Mouse (Mus musculus) neural tube, embryonic 14.5 days (tissue): ENCODE measurements around the gene Pwp2. TPM values are rescaled to one million over a fixed set of nuclear protein-coding genes. Genes with fewer than 3 reads are reported as not detected.

ENCODE experiments used
- ATAC-seq: fragments of 200-750 bp; cut with Nextera tagmentation; 2 replicates; pipeline ENCODE4 v1.8.0; 2017; ENCODE audit warnings: low read depth, mild to moderate bottlenecking, moderate TSS enrichment, moderate library complexity
- H3K27ac ChIP-seq: fragments of 300-500 bp; sonication (generic); 2 replicates; pipeline ENCODE4 v1.5.1; 2014; ENCODE audit warnings: low read depth, mild to moderate bottlenecking, control low read depth, low read length, moderate library complexity, mixed read lengths
- H3K27me3 ChIP-seq: fragments of 300-500 bp; sonication (generic); 2 replicates; pipeline ENCODE4 v1.6.1; 2014; ENCODE audit warnings: low read length; ENCODE audit not compliant: control insufficient read depth, insufficient read depth
- H3K36me3 ChIP-seq: fragments of 300-500 bp; sonication (generic); 2 replicates; pipeline ENCODE4 v1.6.1; 2014; ENCODE audit warnings: low read length, mixed read lengths; ENCODE audit not compliant: control insufficient read depth, insufficient read depth
- H3K4me1 ChIP-seq: fragments of 300-500 bp; sonication (generic); 2 replicates; pipeline ENCODE4 v1.6.1; 2014; ENCODE audit warnings: low read length; ENCODE audit not compliant: control insufficient read depth, insufficient read depth
- H3K4me2 ChIP-seq: fragments of 300-500 bp; sonication (generic); 2 replicates; pipeline ENCODE4 v1.6.1; 2014; ENCODE audit warnings: mild to moderate bottlenecking, low read depth, low read length, control low read depth
- H3K4me3 ChIP-seq: fragments of 300-500 bp; sonication (generic); 2 replicates; pipeline ENCODE4 v1.5.1; 2014; ENCODE audit warnings: low read depth, low read length, control low read depth, mixed read lengths
- H3K9ac ChIP-seq: fragments of 300-500 bp; sonication (generic); replicated peaks from 2 replicates; pipeline ENCODE4 v1.6.1; 2014; ENCODE audit warnings: low read depth, mild to moderate bottlenecking, control low read depth, low read length, mixed read lengths
- H3K9me3 ChIP-seq: fragments of 300-500 bp; sonication (generic); 2 replicates; pipeline ENCODE4 v1.6.1; 2016; ENCODE audit warnings: low read length; ENCODE audit not compliant: control insufficient read depth
- WGBS: fragments of 180-500 bp; shearing (Covaris S2); extraction: QIAGEN DNeasy Blood & Tissue Kit; methylation state at CpG from one replicate; pipeline ENCODE4 v1.1.7; 2014; 5-methylcytosine and 5-hydroxymethylcytosine counted together
- polyA plus RNA-seq: library from polyadenylated mRNA; unstranded; fragments of >200 nt; fragmentation: Nextera tagmentation; extraction: Ambion mirVana; gene quantifications from 2 replicates; pipeline ENCODE4 v1.2.1, GENCODE M21; 2014

The Pwp2 gene
- polyA plus RNA-seq, 1 experiment from 2014 or later = 12.7 TPM

- no peak overlapping the region for H3K9ac ChIP-seq
- H3K36me3 ChIP-seq = no peaks in the 10 kb centered on the region
- no peak overlapping the region for H3K4me3 ChIP-seq
- no peak overlapping the region for H3K4me2 ChIP-seq
- H3K4me1 ChIP-seq = no peaks in the 10 kb centered on the region; the same call in 1 of the 2 replicates
- 85% methylated on average over 1 of the region's 1 CpGs for WGBS
- ATAC-seq = no peak
- H3K27me3 ChIP-seq = no peaks in the 10 kb centered on the region; the same call in 1 of the 2 replicates
- H3K27ac ChIP-seq = no peak overlapping the region
- no peaks in the 10 kb centered on the region for H3K9me3 ChIP-seq
Observed at GRCm38 (mm10) chr10:78140251-78140600, 44.7 kb downstream of the Pwp2 start.

- no peaks in the 10 kb centered on the region for H3K9me3 ChIP-seq
- WGBS = 71% methylated on average over 11 of the region's 11 CpGs
- ATAC-seq = no peak
Observed at GRCm38 (mm10) chr10:78139572-78140250, 45.2 kb downstream of the Pwp2 start.

GRCm38 (mm10) chr10:78138812-78139523 is 46.0 kb downstream of the Pwp2 start:
- 66% methylated on average over 14 of the region's 14 CpGs for WGBS
- Histone ChIP-seq H3K9ac (no peak overlapping the region), H3K4me3 (no peak overlapping the region), H3K4me1 (peaks cover 3% of the 10 kb centered on the region), H3K27me3 (no peaks in the 10 kb centered on the region; the same call in 1 of the 2 replicates), H3K9me3 (no peaks in the 10 kb centered on the region), H3K4me2 (no peak overlapping the region), H3K27ac (no peak overlapping the region), H3K36me3 (no peaks in the 10 kb centered on the region)
- ATAC-seq = no peak

More at GRCm38 (mm10) chr10:78139572-78140250, 45.2 kb downstream of the Pwp2 start:
- Histone ChIP-seq H3K27me3 (no peaks in the 10 kb centered on the region; the same call in 1 of the 2 replicates), H3K36me3 (no peaks in the 10 kb centered on the region), H3K9ac (no peak overlapping the region), H3K4me1 (peaks cover 3% of the 10 kb centered on the region), H3K4me2 (no peak overlapping the region), H3K27ac (no peak overlapping the region), H3K4me3 (no peak overlapping the region)

- Histone ChIP-seq H3K9ac (no peak overlapping the region), H3K4me2 (no peak overlapping the region), H3K27me3 (no peaks in the 10 kb centered on the region; the same call in 1 of the 2 replicates), H3K36me3 (no peaks in the 10 kb centered on the region), H3K27ac (no peak overlapping the region), H3K4me1 (peaks cover 3% of the 10 kb centered on the region), H3K4me3 (no peak overlapping the region), H3K9me3 (no peaks in the 10 kb centered on the region)
- 90% methylated on average over 3 of the region's 3 CpGs for WGBS
- no peak for ATAC-seq
Observed at GRCm38 (mm10) chr10:78137191-78137590, 47.8 kb downstream of the Pwp2 start.

- no peak for ATAC-seq
- no peak overlapping the region for H3K4me3 ChIP-seq
- H3K4me2 ChIP-seq = no peak overlapping the region
- H3K9me3 ChIP-seq = no peaks in the 10 kb centered on the region
- no peak overlapping the region for H3K27ac ChIP-seq
- 83% methylated on average over 5 of the region's 5 CpGs for WGBS
- H3K27me3 ChIP-seq = no peaks in the 10 kb centered on the region; the same call in 1 of the 2 replicates
- H3K36me3 ChIP-seq = no peaks in the 10 kb centered on the region
- H3K9ac ChIP-seq = no peak overlapping the region
- peaks cover 3% of the 10 kb centered on the region for H3K4me1 ChIP-seq
Observed at GRCm38 (mm10) chr10:78135947-78136346, 49.0 kb downstream of the Pwp2 start.

- Histone ChIP-seq H3K4me1 (peaks cover 3% of the 10 kb centered on the region), H3K9ac (no peak overlapping the region), H3K9me3 (no peaks in the 10 kb centered on the region), H3K27me3 (no peaks in the 10 kb centered on the region; the same call in 1 of the 2 replicates), H3K4me2 (no peak overlapping the region; the same call in 1 of the 2 replicates), H3K27ac (no peak overlapping the region), H3K36me3 (no peaks in the 10 kb centered on the region), H3K4me3 (no peak overlapping the region)
- no peak for ATAC-seq
- 13% methylated on average over 14 of the region's 14 CpGs for WGBS
Observed at GRCm38 (mm10) chr10:78134975-78135798, 49.8 kb downstream of the Pwp2 start.

GRCm38 (mm10) chr10:78134400-78134799 is 50.5 kb downstream of the Pwp2 start:
- no peak overlapping the region for H3K27ac ChIP-seq
- no peak for ATAC-seq
- peaks cover 3% of the 10 kb centered on the region for H3K4me1 ChIP-seq
- H3K4me2 ChIP-seq = no peak overlapping the region
- H3K9me3 ChIP-seq = no peaks in the 10 kb centered on the region
- WGBS = 73% methylated on average over 4 of the region's 4 CpGs
- H3K4me3 ChIP-seq = no peak overlapping the region
- H3K9ac ChIP-seq = no peak overlapping the region
- no peaks in the 10 kb centered on the region; the same call in 1 of the 2 replicates for H3K27me3 ChIP-seq
- H3K36me3 ChIP-seq = no peaks in the 10 kb centered on the region

- WGBS = 74% methylated on average over 4 of the region's 4 CpGs
- no peaks in the 10 kb centered on the region for H3K27me3 ChIP-seq
- H3K9ac ChIP-seq = no peak overlapping the region
- H3K36me3 ChIP-seq = no peaks in the 10 kb centered on the region
- no peak overlapping the region for H3K4me2 ChIP-seq
- H3K4me3 ChIP-seq = no peak overlapping the region
- H3K9me3 ChIP-seq = no peaks in the 10 kb centered on the region
- no peak for ATAC-seq
- H3K4me1 ChIP-seq = peaks cover 2% of the 10 kb centered on the region
- no peak overlapping the region for H3K27ac ChIP-seq
Observed at GRCm38 (mm10) chr10:78129998-78130397, 55.0 kb downstream of the Pwp2 start.
